Mouse (Mus musculus) neural tube, embryonic 11.5 days (tissue): Measurements from ENCODE around the gene Sptbn4. TPM values are rescaled to one million over a fixed set of nuclear protein-coding genes. Genes with fewer than 3 reads are reported as not detected.

Experiments
- ATAC-seq: fragments of 200-750 bp; cut with Nextera tagmentation; 2 replicates; pipeline ENCODE4 v1.8.0; 2017; ENCODE audit warnings: moderate number of reproducible peaks, mild to moderate bottlenecking, moderate TSS enrichment, moderate library complexity; ENCODE audit not compliant: insufficient read depth, low FRiP score, low TSS enrichment
- DNase-seq: peaks from one replicate; pipeline ENCODE4 v3.0.0-alpha.2; 2015; ENCODE audit warnings: low spot score
- H3K27ac ChIP-seq: fragments of 300-500 bp; sonication (generic); 2 replicates; pipeline ENCODE4 v1.5.1; 2014; ENCODE audit warnings: low read depth, mild to moderate bottlenecking, low read length
- H3K27me3 ChIP-seq: fragments of 300-500 bp; sonication (generic); 2 replicates; pipeline ENCODE4 v1.6.1; 2014; ENCODE audit warnings: mild to moderate bottlenecking, low read length, mixed read lengths; ENCODE audit not compliant: control insufficient read depth, insufficient read depth
- H3K36me3 ChIP-seq: fragments of 300-500 bp; sonication (generic); 2 replicates; pipeline ENCODE4 v1.6.1; 2014; ENCODE audit warnings: mild to moderate bottlenecking, low read length, moderate library complexity, mixed read lengths; ENCODE audit not compliant: control insufficient read depth, insufficient read depth
- H3K4me1 ChIP-seq: fragments of 300-500 bp; sonication (generic); 2 replicates; pipeline ENCODE4 v1.6.1; 2014; ENCODE audit warnings: low read length, mixed read lengths; ENCODE audit not compliant: control insufficient read depth, insufficient read depth
- H3K4me2 ChIP-seq: fragments of 300-500 bp; sonication (generic); 2 replicates; pipeline ENCODE4 v1.6.1; 2014; ENCODE audit warnings: low read depth, mild to moderate bottlenecking, moderate library complexity
- H3K4me3 ChIP-seq: fragments of 300-500 bp; sonication (generic); 2 replicates; pipeline ENCODE4 v1.5.1; 2014; ENCODE audit warnings: low read depth, low read length
- H3K9ac ChIP-seq: fragments of 300-500 bp; sonication (generic); 2 replicates; pipeline ENCODE4 v1.6.1; 2014; ENCODE audit warnings: mild to moderate bottlenecking, low read length
- H3K9me3 ChIP-seq: fragments of 300-500 bp; sonication (generic); 2 replicates; pipeline ENCODE4 v1.6.1; 2016; ENCODE audit warnings: low read length; ENCODE audit not compliant: control insufficient read depth
- WGBS: fragments of 180-500 bp; shearing (Covaris S2); extraction: QIAGEN DNeasy Blood & Tissue Kit; methylation state at CpG from one replicate; pipeline ENCODE4 v1.1.7; 2014; 5-methylcytosine and 5-hydroxymethylcytosine counted together
- polyA plus RNA-seq: library from polyadenylated mRNA; unstranded; fragments of >200 nt; fragmentation: Nextera tagmentation; extraction: Ambion mirVana; gene quantifications from 2 replicates; pipeline ENCODE4 v1.2.1, GENCODE M21; 2014

Gene Sptbn4
- polyA plus RNA-seq, 1 experiment from 2014 or later = 0.34 TPM

DNA sequence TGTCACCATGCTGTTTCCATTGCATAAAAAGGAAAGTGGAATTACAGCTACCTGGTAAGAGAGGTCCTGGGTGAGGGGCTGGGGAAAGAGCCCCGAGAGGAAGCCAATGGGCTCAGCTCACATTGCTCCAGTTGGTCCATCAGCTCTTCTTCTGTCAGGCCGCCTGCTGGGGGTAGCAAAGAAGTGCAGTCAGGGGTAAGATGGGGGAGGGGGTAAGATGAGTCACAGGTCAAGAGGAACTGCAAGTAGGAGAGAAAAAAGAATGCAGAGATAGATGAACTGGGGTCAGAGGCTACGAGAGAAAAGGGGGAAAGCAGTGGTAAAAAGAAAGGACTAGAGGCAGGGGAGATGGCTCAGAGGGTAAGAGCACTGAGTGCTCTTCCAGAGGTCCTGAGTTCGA lies 104.9 kb downstream of the Sptbn4 start:
- ATAC-seq (no peak), DNase-seq (no peak)
- Histone ChIP-seq H3K36me3 (peaks cover 2% of the 10 kb centered on the region; the same call in 1 of the 2 replicates), H3K27me3 (peaks cover 7% of the 10 kb centered on the region; the same call in 1 of the 2 replicates), H3K4me1 (no peaks in the 10 kb centered on the region), H3K9me3 (no peaks in the 10 kb centered on the region), H3K27ac (no peak overlapping the region), H3K4me3 (no peak overlapping the region), H3K9ac (no peak overlapping the region), H3K4me2 (no peak overlapping the region)
- WGBS = 40% methylated on average over 4 of the region's 4 CpGs

DNA sequence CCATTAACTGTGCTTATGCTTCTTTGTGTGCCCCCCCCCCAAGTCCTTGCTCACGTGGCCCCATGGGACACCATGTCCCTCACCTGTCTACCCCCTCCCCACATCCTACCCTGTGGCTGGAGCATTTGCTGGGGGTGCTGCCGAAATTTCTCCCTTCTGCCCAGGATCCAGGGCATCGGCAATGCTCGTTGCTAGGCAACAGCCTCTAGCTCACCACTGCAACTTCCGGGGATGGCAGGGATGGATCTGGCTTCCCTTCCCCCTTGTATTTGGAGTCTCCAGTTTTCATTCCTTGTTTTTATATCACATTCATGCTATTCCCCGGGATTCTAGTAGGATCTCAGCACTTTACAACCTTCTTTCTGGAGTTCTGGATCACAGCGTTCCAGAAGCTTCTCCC lies 108.0 kb downstream of the Sptbn4 start:
- no peak for DNase-seq
- 33% methylated on average over 7 of the region's 7 CpGs for WGBS
- Histone ChIP-seq H3K9me3 (no peaks in the 10 kb centered on the region), H3K36me3 (peaks cover 2% of the 10 kb centered on the region; the same call in 1 of the 2 replicates), H3K4me2 (0 out of 2 replicates have a peak overlapping the region, but pooled peaks have one; percentile 2), H3K27me3 (peaks cover 35% of the 10 kb centered on the region), H3K9ac (no peak overlapping the region), H3K4me3 (no peak overlapping the region), H3K4me1 (peaks cover 5% of the 10 kb centered on the region; the same call in 1 of the 2 replicates), H3K27ac (no peak overlapping the region)
- no peak for ATAC-seq

DNA sequence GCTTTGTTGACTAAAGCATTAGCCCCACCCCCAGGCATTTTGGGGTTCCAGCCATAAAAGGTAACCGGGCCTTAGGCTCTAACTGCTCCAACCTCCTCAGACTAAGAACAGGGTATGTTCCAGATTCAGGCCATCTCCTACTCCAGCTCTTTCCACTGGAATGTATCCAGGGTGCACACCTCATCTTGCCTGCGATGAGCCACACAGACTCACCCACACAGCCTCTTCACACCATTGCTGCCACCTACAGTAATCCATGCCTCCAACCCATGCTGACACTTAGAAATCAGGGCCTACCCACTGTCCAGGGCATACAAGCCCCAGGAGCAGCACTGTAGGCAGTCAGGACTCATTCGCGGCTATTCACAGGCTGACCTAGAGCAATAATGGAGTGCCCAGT lies 108.4 kb downstream of the Sptbn4 start:
- WGBS = 68% methylated on average over 4 of the region's 4 CpGs
- H3K4me3 ChIP-seq = no peak overlapping the region
- H3K4me2 ChIP-seq = 0 out of 2 replicates have a peak overlapping the region, but pooled peaks have one; percentile 2
- no peak for DNase-seq
- peaks cover 39% of the 10 kb centered on the region for H3K27me3 ChIP-seq
- no peak overlapping the region for H3K9ac ChIP-seq
- H3K27ac ChIP-seq = no peak overlapping the region
- H3K4me1 ChIP-seq = peaks cover 5% of the 10 kb centered on the region; the same call in 1 of the 2 replicates
- H3K36me3 ChIP-seq = peaks cover 2% of the 10 kb centered on the region; the same call in 1 of the 2 replicates
- no peaks in the 10 kb centered on the region for H3K9me3 ChIP-seq
- no peak for ATAC-seq

DNA sequence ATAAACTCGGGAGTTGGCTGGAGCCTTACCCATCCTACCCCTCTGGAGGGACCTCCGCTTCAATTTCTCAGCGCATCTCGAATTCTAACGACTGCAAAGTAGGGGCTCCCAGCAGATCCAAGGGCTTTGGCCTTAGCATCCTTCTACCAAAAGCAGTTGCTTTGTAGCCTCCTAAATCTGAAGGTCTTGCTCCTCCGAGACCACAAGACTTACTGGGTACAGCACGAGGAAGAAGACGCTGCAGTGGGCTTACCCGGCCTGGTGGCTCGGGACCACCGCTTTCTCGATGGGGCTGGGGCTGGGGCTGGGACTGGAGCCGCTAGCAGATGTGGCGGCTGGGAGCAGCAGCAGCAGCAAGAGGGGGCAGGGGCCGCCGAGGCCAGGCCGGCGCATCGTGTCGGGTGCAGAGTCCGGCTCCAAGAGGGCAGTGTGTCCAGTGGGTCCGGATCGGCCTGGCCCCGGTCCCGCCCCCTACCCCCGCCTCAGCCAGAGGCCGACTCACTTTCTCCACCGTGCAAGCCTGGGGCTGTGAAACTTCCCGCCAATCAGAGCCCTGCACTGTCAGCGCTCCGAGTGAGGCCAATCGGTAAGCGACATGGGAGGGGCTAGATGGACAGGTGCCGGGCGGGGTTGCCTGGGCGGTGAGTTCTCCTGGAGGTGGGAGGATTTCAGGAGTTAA lies 110.2 kb downstream of the Sptbn4 start, which contains the start of gene Ltbp4:
Gene Ltbp4 (minus strand): TSS at position 518 of the 679 bp plus-strand sequence.
- ATAC-seq (peak; percentile 56; the same call in 1 of the 2 replicates), DNase-seq (peak; percentile 73)
- Histone ChIP-seq H3K36me3 (peaks cover 2% of the 10 kb centered on the region; the same call in 1 of the 2 replicates), H3K27me3 (peaks cover 57% of the 10 kb centered on the region), H3K27ac (no peak within 1 kb of the TSS), H3K9me3 (no peaks in the 10 kb centered on the region), H3K4me1 (peaks cover 7% of the 10 kb centered on the region), H3K9ac (peak within 1 kb of the TSS; percentile 45), H3K4me2 (peak within 1 kb of the TSS; percentile 61), H3K4me3 (peak within 1 kb of the TSS; percentile 38)
- under 1% methylated on average over 35 of the region's 36 CpGs for WGBS

- under 1% methylated on average over 47 of the region's 47 CpGs for WGBS
Measured at GRCm38 (mm10) chr7:27335928-27336823, 111.3 kb downstream of the Sptbn4 start.

DNA sequence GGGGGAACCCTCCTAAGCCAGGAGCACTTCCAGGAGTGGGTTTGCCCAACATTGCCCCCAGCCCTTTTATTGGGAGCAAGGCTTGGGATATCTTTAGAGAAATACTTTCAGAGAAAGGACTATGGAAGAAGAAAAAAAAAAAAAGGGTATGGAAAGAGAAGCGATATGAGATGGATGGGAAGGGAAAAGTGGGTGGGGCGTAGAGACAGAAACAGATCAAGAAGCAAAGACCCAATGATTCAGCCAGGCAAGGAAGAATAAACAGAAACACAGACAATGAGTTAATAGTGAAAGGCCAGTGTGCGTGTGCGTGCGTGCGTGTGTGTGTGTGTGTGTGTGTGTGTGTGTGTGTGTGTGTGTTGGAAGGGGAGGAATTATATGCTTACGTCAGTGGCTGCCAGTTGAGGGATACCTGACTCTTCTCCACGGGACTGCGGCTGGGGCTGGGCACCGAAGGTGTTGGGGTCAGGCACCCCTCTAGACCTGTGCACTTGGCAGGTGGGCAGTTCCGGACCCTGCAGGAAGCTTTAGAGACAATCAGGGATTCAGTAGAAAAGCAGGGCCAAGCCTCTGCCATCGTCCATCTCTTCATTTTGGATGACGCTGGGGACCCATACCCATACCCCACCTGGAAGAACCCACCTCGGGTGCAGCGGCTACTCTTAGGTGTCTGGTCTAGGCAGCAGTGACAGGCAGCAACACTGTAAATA lies 112.3 kb downstream of the Sptbn4 start:
- no peak overlapping the region for H3K4me3 ChIP-seq
- no peak overlapping the region for H3K27ac ChIP-seq
- no peaks in the 10 kb centered on the region for H3K9me3 ChIP-seq
- 51% methylated on average over 15 of the region's 15 CpGs for WGBS
- H3K4me1 ChIP-seq = peaks cover 12% of the 10 kb centered on the region
- no peaks in the 10 kb centered on the region for H3K36me3 ChIP-seq
- no peak overlapping the region for H3K9ac ChIP-seq
- no peak overlapping the region for H3K4me2 ChIP-seq
- no peak for ATAC-seq
- peaks cover 79% of the 10 kb centered on the region for H3K27me3 ChIP-seq
- DNase-seq = no peak

More at GRCm38 (mm10) chr7:27335928-27336823, 111.3 kb downstream of the Sptbn4 start:
- peak overlapping the region; percentile 38 for H3K4me3 ChIP-seq
- DNase-seq (peak; percentile 91), ATAC-seq (peak; percentile 75)
- H3K36me3 ChIP-seq = no peaks in the 10 kb centered on the region; the same call in 1 of the 2 replicates
- peak overlapping the region; percentile 61 for H3K4me2 ChIP-seq
- peaks cover 69% of the 10 kb centered on the region for H3K27me3 ChIP-seq
- H3K9me3 ChIP-seq = no peaks in the 10 kb centered on the region
- H3K27ac ChIP-seq = no peak overlapping the region
- peak overlapping the region; percentile 19; the same call in 1 of the 2 replicates for H3K9ac ChIP-seq
- peaks cover 8% of the 10 kb centered on the region for H3K4me1 ChIP-seq

DNA sequence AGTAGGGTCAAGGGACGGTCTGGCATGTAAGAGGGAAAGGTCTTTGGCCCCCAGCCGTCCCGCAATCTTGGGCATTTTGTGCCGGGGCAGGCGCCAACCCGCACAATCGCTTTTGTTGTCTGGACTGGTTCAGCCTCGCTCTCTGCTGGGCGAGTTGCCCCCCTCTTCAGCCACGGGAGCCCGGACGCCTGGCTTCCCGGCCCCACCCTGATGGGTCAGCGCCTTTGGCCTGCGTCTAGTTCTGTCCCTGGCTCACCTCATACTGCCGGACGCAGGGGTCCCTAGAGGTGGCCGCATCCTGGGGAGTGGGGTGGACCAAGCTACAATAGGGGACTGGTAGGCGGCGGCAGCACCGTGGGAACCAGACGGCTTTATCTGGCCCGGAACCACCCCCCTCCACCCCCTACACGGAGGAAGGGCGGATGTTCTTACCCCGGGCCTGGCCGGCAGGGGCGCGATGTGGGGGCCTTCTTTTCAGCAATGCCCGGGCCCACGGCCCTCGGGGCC lies 113.0 kb downstream of the Sptbn4 start:
- no peak overlapping the region for H3K27ac ChIP-seq
- H3K9ac ChIP-seq = no peak overlapping the region
- no peaks in the 10 kb centered on the region for H3K36me3 ChIP-seq
- no peak for DNase-seq
- H3K4me2 ChIP-seq = peak overlapping the region; percentile 16; the same call in 1 of the 2 replicates
- WGBS = 2% methylated on average over 32 of the region's 32 CpGs
- peaks cover 86% of the 10 kb centered on the region for H3K27me3 ChIP-seq
- ATAC-seq = no peak
- H3K4me1 ChIP-seq = peaks cover 12% of the 10 kb centered on the region
- no peaks in the 10 kb centered on the region for H3K9me3 ChIP-seq
- no peak overlapping the region for H3K4me3 ChIP-seq
